Mouse (Mus musculus): Measurements from ENCODE around the gene Rufy3. TPM values are rescaled to one million over a fixed set of nuclear protein-coding genes. Genes with fewer than 3 reads are reported as not detected.

Gene Rufy3
- polyA plus RNA-seq, 1 experiment from 2014 or later, result 6.8 TPM

DNA sequence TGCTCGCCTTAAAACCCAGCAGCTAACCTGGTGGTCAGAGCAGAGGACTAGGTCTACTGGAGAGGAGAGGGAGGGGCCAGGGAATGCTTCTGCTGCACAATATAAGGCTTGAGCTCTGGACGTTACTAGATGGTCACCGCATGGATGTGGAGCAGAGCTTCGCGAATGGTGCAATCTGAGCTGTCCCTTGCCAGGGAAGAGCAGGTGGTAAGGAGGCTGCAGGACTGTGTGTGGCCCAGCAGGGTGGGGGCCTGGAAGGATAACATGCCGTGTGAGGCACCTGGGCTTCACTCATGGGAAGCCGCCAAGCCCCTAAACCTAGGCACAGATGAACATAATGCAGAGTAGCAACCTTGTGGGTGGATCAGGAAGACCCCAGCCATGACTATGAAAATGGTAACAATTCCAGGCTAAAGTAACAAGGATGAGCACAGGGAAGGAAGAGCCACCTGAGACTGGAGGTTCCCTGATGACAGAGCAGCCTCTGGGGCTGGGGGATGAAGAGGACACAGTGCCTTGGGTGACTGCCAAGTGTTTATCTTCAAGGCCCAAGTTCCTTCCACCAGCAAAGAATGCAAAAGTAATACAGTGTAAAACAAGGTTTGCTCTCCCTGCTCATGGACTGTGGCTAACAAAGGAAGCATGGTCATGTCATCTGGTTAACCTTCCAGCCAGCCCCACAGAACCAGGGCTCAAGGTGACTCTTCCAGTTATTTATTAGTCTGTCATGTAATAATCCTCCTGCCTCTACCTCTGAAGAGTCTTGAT lies 21.8 kb downstream of the Rufy3 start:
- no peaks in the 10 kb centered on the region for H3K27me3 ChIP-seq (ENCODE audit: insufficient read depth, low read length)
- peak overlapping the region; percentile 41 for H3K27ac ChIP-seq (ENCODE audit: low read depth)
- H3K4me1 ChIP-seq (ENCODE audit: insufficient read depth), result peaks cover 13% of the 10 kb centered on the region
- DNase-seq (no peak), ATAC-seq (0 out of 2 replicates have a peak, but pooled peaks have one; percentile 3)
- 76% methylated on average over 7 of the region's 7 CpGs for WGBS (ENCODE audit: insufficient replicate concordance)
- H3K9ac ChIP-seq (replicated peaks), result no peak overlapping the region
- no peak overlapping the region for H3K4me2 ChIP-seq (ENCODE audit: low read depth, low read length)
- TF ChIP-seq EP300 (IDR thresholded peaks at IDR 0.05; ENCODE audit: low read depth) (no peak), CTCF (IDR thresholded peaks at IDR 0.05; ENCODE audit: low read depth) (no peak)
- H3K9me3 ChIP-seq (ENCODE audit: low read length), result no peaks in the 10 kb centered on the region
- H3K4me3 ChIP-seq (ENCODE audit: low read depth, low read length), result no peak overlapping the region
- no peaks in the 10 kb centered on the region for H3K36me3 ChIP-seq (replicated peaks; ENCODE audit: insufficient read depth, low read length)

DNA sequence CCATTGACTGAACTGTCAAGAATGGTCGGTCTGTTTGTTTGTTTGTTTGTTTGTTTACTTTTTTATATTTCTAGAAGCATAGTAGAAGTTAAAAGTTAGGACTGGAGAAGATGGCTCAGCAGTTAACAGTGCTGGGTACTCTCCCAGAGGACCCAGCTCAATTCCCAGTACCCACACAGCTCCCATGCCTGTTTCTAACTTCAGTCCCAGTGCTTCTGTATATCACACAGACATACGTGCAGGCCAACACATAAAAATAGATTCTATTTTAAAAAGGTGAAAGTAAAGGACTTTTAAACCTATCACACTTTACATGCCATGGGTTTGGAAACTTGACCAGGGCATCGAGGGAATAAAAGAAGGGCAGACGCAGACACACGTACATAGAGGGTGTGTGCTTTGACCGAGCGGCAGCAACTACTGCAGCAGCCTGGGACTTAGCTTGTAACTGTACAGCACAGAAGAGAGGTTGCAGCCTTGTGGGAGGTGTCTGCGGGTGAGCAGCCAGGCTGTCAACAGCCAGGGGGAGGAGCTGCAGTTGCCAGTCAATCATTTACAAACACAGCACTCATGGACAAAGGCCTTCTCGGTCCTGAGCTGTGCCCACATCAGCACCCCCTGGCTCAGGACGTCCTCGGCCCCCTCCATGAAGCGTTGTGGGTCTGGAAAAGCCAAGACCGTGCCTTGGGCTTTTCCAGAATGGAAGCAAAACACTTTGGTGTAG lies 22.5 kb downstream of the Rufy3 start:
- ATAC-seq, result peak; percentile 92
- peaks cover 13% of the 10 kb centered on the region for H3K4me1 ChIP-seq (ENCODE audit: insufficient read depth)
- peak; percentile 69 for DNase-seq
- no peak overlapping the region for H3K9ac ChIP-seq (replicated peaks)
- 50% methylated on average over 13 of the region's 13 CpGs for WGBS (ENCODE audit: insufficient replicate concordance)
- peak overlapping the region; percentile 41 for H3K27ac ChIP-seq (ENCODE audit: low read depth)
- no peaks in the 10 kb centered on the region for H3K9me3 ChIP-seq (ENCODE audit: low read length)
- TF ChIP-seq EP300 (IDR thresholded peaks at IDR 0.05; ENCODE audit: low read depth), result no peak
- no peak for TF ChIP-seq CTCF (IDR thresholded peaks at IDR 0.05; ENCODE audit: low read depth)
- H3K27me3 ChIP-seq (ENCODE audit: insufficient read depth, low read length), result no peaks in the 10 kb centered on the region
- H3K36me3 ChIP-seq (replicated peaks; ENCODE audit: insufficient read depth, low read length), result no peaks in the 10 kb centered on the region
- peak overlapping the region; percentile 19; the same call in 1 of the 2 replicates for H3K4me2 ChIP-seq (ENCODE audit: low read depth, low read length)
- H3K4me3 ChIP-seq (ENCODE audit: low read depth, low read length), result no peak overlapping the region

DNA sequence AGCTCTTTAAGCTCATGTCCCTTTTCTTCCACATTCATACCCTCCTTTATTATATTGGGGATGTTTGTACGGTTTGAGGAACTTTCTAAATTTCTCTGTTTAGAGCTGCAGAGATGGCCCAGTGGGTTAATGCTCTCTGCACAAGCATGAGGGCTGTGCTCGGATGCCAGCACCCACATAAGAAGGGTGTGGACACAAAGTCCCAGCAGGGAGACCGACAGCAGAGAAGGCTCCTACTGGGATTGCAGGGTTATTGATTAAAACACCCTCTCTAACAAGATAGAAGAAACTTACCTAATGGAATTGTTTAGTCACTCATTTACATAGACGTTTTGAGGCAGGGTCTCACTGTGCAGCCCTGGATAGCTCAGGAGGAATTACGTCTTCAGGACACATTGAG lies 23.6 kb downstream of the Rufy3 start:
- H3K27me3 ChIP-seq (ENCODE audit: insufficient read depth, low read length), result no peaks in the 10 kb centered on the region
- no peak overlapping the region for H3K4me3 ChIP-seq (ENCODE audit: low read depth, low read length)
- H3K4me1 ChIP-seq (ENCODE audit: insufficient read depth), result peaks cover 18% of the 10 kb centered on the region
- DNase-seq, result no peak
- no peak overlapping the region for H3K4me2 ChIP-seq (ENCODE audit: low read depth, low read length)
- no peaks in the 10 kb centered on the region for H3K36me3 ChIP-seq (replicated peaks; ENCODE audit: insufficient read depth, low read length)
- H3K27ac ChIP-seq (ENCODE audit: low read depth), result no peak overlapping the region
- no peak overlapping the region for H3K9ac ChIP-seq (replicated peaks)
- ATAC-seq, result no peak
- TF ChIP-seq CTCF (IDR thresholded peaks at IDR 0.05; ENCODE audit: low read depth), result no peak
- no peak for TF ChIP-seq EP300 (IDR thresholded peaks at IDR 0.05; ENCODE audit: low read depth)
- no peaks in the 10 kb centered on the region for H3K9me3 ChIP-seq (ENCODE audit: low read length)
- 53% methylated on average over 5 of the region's 5 CpGs for WGBS (ENCODE audit: insufficient replicate concordance)

DNA sequence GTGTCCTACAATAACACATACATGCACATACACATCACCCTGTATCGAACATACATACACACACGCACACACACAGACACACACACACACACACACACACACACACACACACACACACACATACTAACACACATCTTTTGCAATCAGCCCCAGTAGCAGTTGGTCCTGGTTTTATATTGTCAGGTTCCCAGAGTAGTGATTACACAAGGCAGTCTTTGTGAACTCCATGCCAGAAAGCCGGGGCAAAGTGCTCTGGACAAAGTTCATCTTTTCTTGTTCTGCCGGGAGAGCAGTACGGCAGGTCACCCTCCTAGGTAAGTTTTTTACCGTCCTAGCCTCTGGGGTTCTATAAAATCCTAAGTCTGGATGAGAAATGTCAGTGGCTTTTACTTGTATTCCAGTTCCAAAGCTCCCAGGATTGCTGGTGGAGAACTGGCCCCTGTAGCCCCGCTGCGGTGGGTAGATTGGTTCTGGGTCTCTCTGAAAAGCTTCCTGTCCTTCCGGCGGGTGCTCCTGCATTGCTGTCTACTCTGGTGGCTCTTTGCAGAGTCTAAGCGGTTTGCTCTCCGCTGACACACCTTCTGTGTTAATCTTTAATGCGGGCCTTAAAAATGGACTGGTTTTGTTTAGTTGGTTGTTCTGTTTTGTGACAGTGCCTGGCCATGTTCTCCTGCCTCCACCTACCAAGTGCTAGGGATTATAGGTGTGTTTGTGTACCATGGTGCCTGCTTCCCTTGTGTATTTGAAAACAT lies 28.8 kb downstream of the Rufy3 start:
- Histone ChIP-seq H3K9ac (replicated peaks) (peak overlapping the region; percentile 33; the same call in 1 of the 2 replicates), H3K36me3 (replicated peaks; ENCODE audit: insufficient read depth, low read length) (no peaks in the 10 kb centered on the region), H3K27me3 (ENCODE audit: insufficient read depth, low read length) (no peaks in the 10 kb centered on the region), H3K27ac (ENCODE audit: low read depth) (peak overlapping the region; percentile 90), H3K4me1 (ENCODE audit: insufficient read depth) (peaks cover 13% of the 10 kb centered on the region), H3K4me2 (ENCODE audit: low read depth, low read length) (peak overlapping the region; percentile 51), H3K4me3 (ENCODE audit: low read depth, low read length) (peak overlapping the region; percentile 34), H3K9me3 (ENCODE audit: low read length) (no peaks in the 10 kb centered on the region)
- WGBS (ENCODE audit: insufficient replicate concordance), result 53% methylated on average over 13 of the region's 13 CpGs
- no peak for TF ChIP-seq CTCF (IDR thresholded peaks at IDR 0.05; ENCODE audit: low read depth)
- TF ChIP-seq EP300 (IDR thresholded peaks at IDR 0.05; ENCODE audit: low read depth), result peak; percentile 65
- DNase-seq (peak; percentile 61), ATAC-seq (peak; percentile 90)

DNA sequence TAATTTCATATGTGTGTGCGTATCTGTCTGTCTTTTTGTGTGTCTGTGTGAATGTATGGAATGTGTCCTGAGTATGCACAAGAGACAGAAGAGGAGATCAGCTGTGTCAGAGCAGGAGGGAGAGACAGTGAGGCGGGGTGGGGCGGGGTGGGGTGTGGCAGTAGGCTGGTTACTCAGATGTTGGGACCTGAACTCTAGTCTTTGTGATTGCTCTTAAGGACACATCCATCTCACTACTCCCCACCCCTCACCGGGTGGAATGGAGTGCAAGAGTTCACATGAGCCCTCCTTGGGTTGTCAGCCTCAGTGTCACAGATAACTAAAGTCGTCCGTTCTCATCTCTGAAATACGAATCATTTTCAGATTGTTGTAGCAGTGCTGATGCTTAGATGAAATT lies 29.3 kb downstream of the Rufy3 start:
- Histone ChIP-seq H3K4me3 (ENCODE audit: low read depth, low read length) (peak overlapping the region; percentile 34), H3K4me1 (ENCODE audit: insufficient read depth) (peaks cover 13% of the 10 kb centered on the region), H3K9ac (replicated peaks) (no peak overlapping the region; the same call in 1 of the 2 replicates), H3K4me2 (ENCODE audit: low read depth, low read length) (peak overlapping the region; percentile 51), H3K27ac (ENCODE audit: low read depth) (peak overlapping the region; percentile 90), H3K27me3 (ENCODE audit: insufficient read depth, low read length) (no peaks in the 10 kb centered on the region), H3K36me3 (replicated peaks; ENCODE audit: insufficient read depth, low read length) (no peaks in the 10 kb centered on the region), H3K9me3 (ENCODE audit: low read length) (no peaks in the 10 kb centered on the region)
- 60% methylated on average over 7 of the region's 7 CpGs for WGBS (ENCODE audit: insufficient replicate concordance)
- TF ChIP-seq CTCF (IDR thresholded peaks at IDR 0.05; ENCODE audit: low read depth), result no peak
- TF ChIP-seq EP300 (IDR thresholded peaks at IDR 0.05; ENCODE audit: low read depth), result no peak
- ATAC-seq (peak; percentile 19), DNase-seq (no peak)

All from liver, postnatal 0 days (tissue).